Mouse (Mus musculus) telencephalon, adult 2 months (tissue): Measurements from ENCODE around the gene Asgr1.
"Not testable (repeated sequence)": the region's sequence is repeated elsewhere in the genome, so short reads cannot be mapped to it uniquely, and the experiment has no call there.

Experiments
- DNase-seq: peaks from one replicate; pipeline ENCODE4 v3.0.0-alpha.2; 2011; ENCODE audit warnings: low read depth, low spot score

Asgr1 gene

DNA sequence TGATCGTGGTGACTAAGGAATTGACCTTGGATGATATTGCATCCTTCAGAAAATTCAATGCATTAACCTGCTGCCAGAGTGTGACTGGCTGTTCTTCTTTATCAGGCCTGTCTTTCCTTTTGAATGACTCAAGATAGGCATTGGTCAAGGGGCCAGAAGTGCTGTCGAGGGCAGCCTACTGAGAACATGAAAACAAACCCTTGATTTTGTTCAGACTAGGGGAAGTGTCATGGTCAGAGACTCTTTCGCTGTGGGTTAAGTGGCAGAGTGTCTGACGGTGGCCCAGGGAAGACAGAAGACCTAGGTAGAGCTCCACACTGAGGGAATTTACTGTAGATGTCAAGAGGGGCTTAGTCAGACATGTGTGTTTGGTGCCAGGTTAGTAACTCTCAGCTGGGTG lies 12.8 kb downstream of the Asgr1 start:
- DNase-seq = no peak

DNA sequence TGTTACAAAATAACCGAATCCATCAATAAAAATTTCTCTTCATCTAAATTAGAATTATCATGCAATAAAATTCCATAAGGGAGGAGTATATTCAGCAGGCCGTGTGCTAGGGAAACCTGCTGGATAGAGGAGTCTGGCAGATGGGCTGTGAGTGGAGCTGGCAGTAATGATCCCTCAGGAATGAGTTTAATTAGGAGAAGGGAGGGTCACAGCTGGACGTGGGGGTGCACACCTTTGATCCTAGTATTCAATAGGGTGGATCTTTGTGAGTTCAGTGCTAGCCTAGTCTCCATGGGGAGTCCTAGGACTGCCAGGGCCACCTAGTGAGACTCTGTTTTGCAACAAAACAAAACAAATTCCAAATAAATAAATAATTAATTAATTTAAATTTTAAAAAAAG lies 14.4 kb downstream of the Asgr1 start:
- DNase-seq = no peak

GRCm38 (mm10) chr11:70070057-70070456 lies 16.2 kb downstream of the Asgr1 start:
- DNase-seq = no peak

GRCm38 (mm10) chr11:70070603-70071002 lies 16.7 kb downstream of the Asgr1 start:
- DNase-seq = not testable (repeated sequence)

GRCm38 (mm10) chr11:70074379-70075071 lies 20.6 kb downstream of the Asgr1 start:
- no peak for DNase-seq

DNA sequence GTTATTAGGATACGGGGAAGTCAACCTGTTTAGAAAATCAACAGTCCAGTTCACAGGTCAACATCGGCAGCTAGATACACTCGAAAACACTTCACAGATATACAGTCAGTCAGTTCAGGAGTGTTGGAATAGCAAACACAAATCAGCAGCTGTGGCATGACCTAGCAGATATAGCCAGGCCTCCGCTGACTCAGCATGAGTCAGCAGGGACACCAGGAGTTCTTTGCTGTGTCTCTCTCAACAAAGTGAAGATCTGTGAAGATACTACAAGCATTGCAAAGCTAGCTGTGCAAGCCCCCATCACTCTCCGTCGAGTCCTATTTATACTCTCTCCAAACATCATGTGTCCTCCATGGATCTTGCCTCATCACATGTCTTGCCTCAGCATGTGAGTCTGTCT lies 21.7 kb downstream of the Asgr1 start:
- DNase-seq = no peak

DNA sequence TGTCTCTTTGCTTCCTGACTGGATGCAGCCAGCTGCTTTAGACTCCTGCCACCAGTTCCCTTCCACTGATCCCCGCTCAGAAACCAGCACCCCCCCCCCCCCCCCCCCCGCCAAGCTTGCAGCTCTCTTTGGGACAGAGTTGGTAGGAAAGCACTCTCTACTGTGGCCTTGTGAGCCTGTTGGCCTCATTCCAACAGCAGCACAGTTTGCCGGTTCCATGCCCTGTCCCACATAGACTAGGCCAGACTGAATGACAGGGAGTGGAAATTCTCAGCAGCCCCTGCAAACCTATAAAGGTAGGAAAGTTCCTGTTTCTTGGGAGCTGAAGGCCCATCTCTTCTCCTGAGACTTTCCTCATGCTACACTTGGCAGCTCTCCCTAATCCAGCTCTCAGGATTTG lies 23.6 kb downstream of the Asgr1 start:
- DNase-seq = no peak

GRCm38 (mm10) chr11:70079175-70079574 lies 25.3 kb downstream of the Asgr1 start:
- no peak for DNase-seq

GRCm38 (mm10) chr11:70079928-70080327 lies 26.0 kb downstream of the Asgr1 start:
- DNase-seq = no peak

DNA sequence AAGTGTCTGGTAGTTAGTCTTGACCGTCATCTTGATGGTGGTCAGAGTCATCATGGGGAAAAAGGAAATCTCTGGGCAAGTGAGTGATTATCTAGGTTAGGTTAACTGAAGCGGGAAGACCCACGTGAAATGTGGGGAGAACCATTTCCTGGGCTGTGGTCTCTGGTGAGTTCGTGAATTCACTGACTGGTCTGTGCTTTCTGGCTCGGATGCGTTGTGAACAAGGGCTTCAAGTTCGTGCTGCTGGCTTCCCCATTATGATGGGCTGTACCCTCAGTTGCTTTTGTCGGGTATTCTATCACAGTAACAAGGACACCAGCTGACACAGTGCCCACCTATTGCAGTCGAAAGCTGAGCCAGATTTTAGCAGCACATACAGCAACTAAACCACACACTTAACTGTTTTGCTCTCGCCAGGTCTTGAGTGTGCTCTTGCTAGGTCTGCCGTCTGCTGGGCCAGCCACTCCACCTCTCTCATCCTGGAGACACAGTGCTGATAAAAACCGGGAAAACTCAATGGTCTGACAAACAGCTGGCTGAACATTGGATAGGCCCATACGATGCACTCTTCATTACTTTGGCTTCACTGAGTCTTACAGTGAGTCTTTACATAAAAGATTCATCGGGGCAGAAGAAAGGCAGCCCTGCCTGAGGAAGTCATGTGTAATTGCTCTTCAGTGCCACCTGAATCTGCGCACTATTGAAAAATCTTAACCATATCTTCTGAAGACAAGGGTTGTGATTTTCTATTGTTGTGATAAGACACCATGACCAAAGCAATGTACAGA lies 27.1 kb downstream of the Asgr1 start:
- DNase-seq = no peak

DNA sequence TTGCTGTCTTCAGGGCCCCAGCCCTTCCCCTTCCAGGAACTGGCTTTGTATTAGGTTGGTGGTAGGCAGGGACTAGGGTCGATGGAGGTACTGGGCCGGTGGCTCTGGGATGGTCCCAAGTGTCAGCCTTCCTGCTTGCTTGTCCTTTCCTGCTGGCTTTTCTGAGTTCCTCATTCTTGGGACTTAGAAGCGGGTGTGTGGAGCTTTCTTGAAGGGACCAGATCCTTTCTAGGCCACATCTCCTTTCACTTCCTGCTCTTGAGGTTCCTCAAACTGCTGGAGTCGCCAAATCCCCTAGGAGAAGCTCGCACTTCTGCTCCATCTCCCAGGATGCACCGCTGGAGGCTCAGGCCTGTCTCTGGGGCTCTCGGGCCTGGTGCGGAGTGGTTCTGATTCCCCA lies 30.7 kb downstream of the Asgr1 start:
- peak; percentile 26 for DNase-seq

GRCm38 (mm10) chr11:70091986-70092783 lies 38.3 kb downstream of the Asgr1 start, which contains the start of gene Asgr2:
Gene Asgr2, plus strand, starts transcription at chr11:70092644.
- DNase-seq = no peak

- DNase-seq = no peak
Observed at GRCm38 (mm10) chr11:70097396-70097795, 43.5 kb downstream of the Asgr1 start.

DNA sequence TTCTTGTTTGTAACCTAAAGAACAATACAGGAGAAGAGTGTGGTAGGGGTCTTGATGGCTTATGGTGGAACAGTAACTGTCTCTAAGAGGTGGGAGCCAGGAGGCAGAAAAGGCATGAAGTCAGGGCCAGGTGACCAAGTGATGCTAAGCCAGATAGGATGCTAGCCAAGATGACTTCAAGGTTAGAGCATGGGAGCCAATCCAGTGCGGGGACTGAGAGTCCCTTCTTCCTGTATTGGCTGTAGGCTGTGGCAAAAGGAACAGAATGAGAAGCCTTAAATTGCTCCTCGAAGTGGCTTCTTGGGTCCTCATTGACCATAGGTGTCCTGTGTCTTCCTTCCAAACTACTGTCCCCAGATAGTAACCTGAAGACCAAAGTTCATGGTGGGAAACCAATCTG lies 45.2 kb downstream of the Asgr1 start:
- DNase-seq = no peak

GRCm38 (mm10) chr11:70099809-70100208 lies 45.9 kb downstream of the Asgr1 start:
- DNase-seq = no peak

DNA sequence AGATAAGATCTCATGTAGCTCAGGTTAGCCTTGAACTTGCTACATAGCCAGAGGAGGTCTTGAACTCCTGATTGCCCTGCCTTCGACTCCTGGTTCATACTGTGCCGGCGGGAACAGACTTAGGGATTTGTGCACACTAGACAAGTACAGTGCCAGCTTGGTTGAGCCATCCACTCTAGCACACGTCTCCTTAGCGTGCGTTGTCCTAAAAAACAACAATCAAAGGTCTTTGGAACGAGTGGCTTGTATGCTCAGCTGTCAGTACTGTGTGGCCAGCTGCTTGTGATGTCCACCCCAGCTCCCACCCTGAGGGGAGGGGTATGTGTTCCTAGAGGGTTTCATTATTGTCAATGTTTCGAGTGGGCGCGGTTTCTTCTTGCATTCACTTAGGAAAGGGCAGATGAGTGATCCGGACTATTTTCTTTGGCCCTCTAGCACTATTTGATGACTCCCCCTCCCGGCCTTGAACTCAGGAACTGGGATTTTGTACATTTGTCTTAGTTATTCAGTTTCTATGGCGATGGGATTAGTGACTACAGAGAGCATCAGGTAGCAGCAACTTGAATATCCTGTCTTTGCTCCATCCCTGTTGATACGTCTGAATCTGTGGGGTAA lies 49.9 kb downstream of the Asgr1 start:
- DNase-seq = no peak

- DNase-seq = no peak
Observed at GRCm38 (mm10) chr11:70107085-70107484, 53.2 kb downstream of the Asgr1 start.
